Mouse (Mus musculus) ES-E14 (cell line): Measurements from ENCODE around the gene Rmnd5b.

Experiments
- CHD2 ChIP-seq: IDR thresholded peaks from 2 replicates; pipeline ENCODE4 v1.6.1; 2014; ENCODE audit warnings: mild to moderate bottlenecking, low read depth, low read length, inconsistent platforms
- HCFC1 ChIP-seq: IDR thresholded peaks from 2 replicates; pipeline ENCODE4 v1.6.1; 2012; ENCODE audit warnings: low read length, inconsistent platforms, borderline replicate concordance; ENCODE audit not compliant: insufficient read depth

DNA sequence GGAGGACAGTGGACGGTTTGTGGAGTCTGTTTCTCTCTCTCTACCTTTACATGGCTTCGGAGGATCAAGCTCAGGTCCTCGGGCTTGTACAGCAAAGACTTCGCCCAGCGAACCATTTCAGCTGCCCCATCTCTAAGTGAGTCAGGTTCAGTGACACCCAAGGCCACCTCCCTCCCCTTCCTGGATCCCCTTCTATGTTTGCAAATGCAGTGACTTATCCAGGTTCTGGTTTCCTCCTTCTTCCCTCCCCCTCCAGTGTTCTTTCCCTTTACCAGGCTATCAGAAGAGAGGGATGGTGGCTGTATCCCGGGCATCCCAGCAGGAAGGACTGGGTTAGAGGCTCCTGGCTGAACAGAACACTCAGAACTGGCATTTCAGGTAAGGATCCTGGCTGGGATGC lies 18.0 kb upstream of the Rmnd5b start:
- TF ChIP-seq HCFC1 = no peak
- TF ChIP-seq CHD2 = no peak
